Mouse (Mus musculus) cerebellum, adult 2 months (tissue): ENCODE measurements around the gene Gm10024.
"Not testable (repeated sequence)": the region's sequence is repeated elsewhere in the genome, so short reads cannot be mapped to it uniquely, and the experiment has no call there.

Experiments used
- CTCF ChIP-seq: fragments of 200-500 bp; IDR thresholded peaks from 2 replicates; pipeline ENCODE4 v1.5.1; 2011; ENCODE audit warnings: low read depth, mild to moderate bottlenecking, control low read depth, low read length, moderate library complexity, borderline replicate concordance; ENCODE audit not compliant: insufficient read depth
- POLR2A ChIP-seq: fragments of 200-500 bp; IDR thresholded peaks from 2 replicates; pipeline ENCODE4 v1.6.1; 2011; ENCODE audit warnings: low read length, control low read depth, borderline replicate concordance; ENCODE audit not compliant: insufficient read depth

DNA sequence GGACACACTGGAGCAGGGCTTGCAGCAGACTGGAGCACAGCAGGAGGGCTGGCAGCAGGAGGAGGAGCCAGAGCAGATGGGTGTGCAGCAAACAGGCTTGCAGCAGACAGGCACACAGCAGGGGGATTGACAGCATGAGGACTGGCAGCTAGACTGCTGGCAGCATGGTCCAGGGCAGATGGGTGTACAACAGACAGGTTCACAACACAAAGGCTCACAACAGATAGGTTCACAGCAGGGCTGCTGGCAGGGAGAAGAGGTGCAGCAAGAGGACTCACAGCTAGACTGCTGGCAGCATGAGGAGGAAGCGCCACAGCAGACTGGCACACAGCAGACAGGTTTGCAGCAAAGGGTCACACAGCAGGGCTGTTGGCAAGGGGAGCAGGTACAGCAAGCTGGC is 39.4 kb downstream of the Gm10024 start:
- TF ChIP-seq POLR2A, CTCF: not testable (repeated sequence)
